Mouse (Mus musculus) thymus, adult 2 months (tissue): ENCODE measurements at regions not wholly inside any gene's neighbourhood (a gene's known extent, or its start where the extent isn't known, plus 50 kb on each side); places are given as distances from the start of the nearest gene placed in this dataset.

Experiments
- DNase-seq: peaks from one replicate; pipeline ENCODE4 v3.0.0; 2021
- H3K27ac ChIP-seq: fragments of 200-500 bp; 2 replicates; pipeline ENCODE4 v1.5.1; 2012; ENCODE audit warnings: low read length, control low read depth; ENCODE audit not compliant: control insufficient read depth, insufficient read depth
- H3K27me3 ChIP-seq: fragments of 200-500 bp; 2 replicates; pipeline ENCODE4 v1.6.1; 2012; ENCODE audit warnings: mild to moderate bottlenecking, low read length, moderate library complexity, mixed read lengths; ENCODE audit not compliant: control insufficient read depth, insufficient read depth
- H3K36me3 ChIP-seq: fragments of 200-500 bp; 2 replicates; pipeline ENCODE4 v1.6.1; 2012; ENCODE audit warnings: mild to moderate bottlenecking, low read length, moderate library complexity; ENCODE audit not compliant: control insufficient read depth, insufficient read depth
- H3K4me1 ChIP-seq: fragments of 200-500 bp; replicated peaks from 2 replicates; pipeline ENCODE4 v1.6.1; 2012; ENCODE audit warnings: low read length; ENCODE audit not compliant: control insufficient read depth, insufficient read depth
- H3K4me3 ChIP-seq: fragments of 200-500 bp; 2 replicates; pipeline ENCODE4 v1.5.1; 2012; ENCODE audit warnings: mild to moderate bottlenecking, low read length, control low read depth, moderate library complexity; ENCODE audit not compliant: control insufficient read depth, insufficient read depth
- CTCF ChIP-seq: fragments of 200-500 bp; IDR thresholded peaks from 2 replicates; pipeline ENCODE4 v1.5.1; 2012; ENCODE audit warnings: mild to moderate bottlenecking, control low read depth, low read length, moderate library complexity, borderline replicate concordance; ENCODE audit not compliant: control insufficient read depth, poor library complexity, insufficient read depth; ENCODE audit errors: extremely low read depth
- POLR2A ChIP-seq: fragments of 200-500 bp; IDR thresholded peaks from 2 replicates; pipeline ENCODE4 v1.6.1; 2012; ENCODE audit warnings: mild to moderate bottlenecking, low read length, control low read depth, moderate library complexity; ENCODE audit not compliant: control insufficient read depth, poor library complexity, insufficient read depth; ENCODE audit errors: extremely low read depth
- WGBS: fragments of 180-500 bp; shearing (Covaris S2); methylation state at CpG from one replicate; pipeline ENCODE4 v1.1.7; 2018; 5-methylcytosine and 5-hydroxymethylcytosine counted together

- TF ChIP-seq POLR2A (no peak), CTCF (no peak)
- 86% methylated on average over 10 of the region's 10 CpGs for WGBS
- H3K4me3 ChIP-seq = no peak overlapping the region
- H3K27me3 ChIP-seq = no peaks in the 10 kb centered on the region
- H3K4me1 ChIP-seq = no peaks in the 10 kb centered on the region
- H3K27ac ChIP-seq = no peak overlapping the region
- DNase-seq = no peak
- no peaks in the 10 kb centered on the region for H3K36me3 ChIP-seq
Measured at GRCm38 (mm10) chr16:13045079-13045590, 64.3 kb upstream of the Ercc4 start.

GRCm38 (mm10) chr16:13046366-13047120 is 62.9 kb upstream of the Ercc4 start:
- TF ChIP-seq POLR2A = no peak
- TF ChIP-seq CTCF = no peak
- 91% methylated on average over 6 of the region's 6 CpGs for WGBS

GRCm38 (mm10) chr16:13049321-13049720 is 60.2 kb upstream of the Ercc4 start:
- WGBS = 93% methylated on average over 4 of the region's 4 CpGs
- TF ChIP-seq POLR2A = no peak
- no peak for TF ChIP-seq CTCF
- Histone ChIP-seq H3K36me3 (no peaks in the 10 kb centered on the region), H3K27ac (no peak overlapping the region), H3K4me3 (no peak overlapping the region), H3K4me1 (no peaks in the 10 kb centered on the region), H3K27me3 (no peaks in the 10 kb centered on the region)
- DNase-seq = no peak

More at GRCm38 (mm10) chr16:13046366-13047120, 62.9 kb upstream of the Ercc4 start:
- H3K27me3 ChIP-seq = no peaks in the 10 kb centered on the region
- no peaks in the 10 kb centered on the region for H3K36me3 ChIP-seq
- DNase-seq = no peak
- H3K4me1 ChIP-seq = no peaks in the 10 kb centered on the region
- H3K4me3 ChIP-seq = no peak overlapping the region
- H3K27ac ChIP-seq = no peak overlapping the region

GRCm38 (mm10) chr16:13050225-13050892 is 59.1 kb upstream of the Ercc4 start:
- TF ChIP-seq POLR2A (no peak), CTCF (no peak)
- Histone ChIP-seq H3K36me3 (no peaks in the 10 kb centered on the region), H3K4me1 (no peaks in the 10 kb centered on the region), H3K27me3 (no peaks in the 10 kb centered on the region), H3K27ac (no peak overlapping the region), H3K4me3 (no peak overlapping the region)
- DNase-seq = no peak
- 91% methylated on average over 8 of the region's 8 CpGs for WGBS

GRCm38 (mm10) chr16:13054956-13055355 is 54.5 kb upstream of the Ercc4 start:
- Histone ChIP-seq H3K4me1 (no peaks in the 10 kb centered on the region), H3K36me3 (no peaks in the 10 kb centered on the region), H3K27me3 (no peaks in the 10 kb centered on the region), H3K27ac (no peak overlapping the region), H3K4me3 (no peak overlapping the region)
- TF ChIP-seq POLR2A = no peak
- TF ChIP-seq CTCF = no peak
- WGBS = 87% methylated on average over 7 of the region's 7 CpGs
- no peak for DNase-seq
